Mouse (Mus musculus) kidney, adult 2 months (tissue): ENCODE results near the gene Xkr8.

Source experiments
- CTCF ChIP-seq: fragments of 200-500 bp; conservative IDR thresholded peaks from 2 replicates; pipeline ENCODE4 v1.5.1; 2011; ENCODE audit warnings: low read depth, mild to moderate bottlenecking, control low read depth, low read length, moderate library complexity, mixed read lengths; ENCODE audit not compliant: insufficient read depth, insufficient read length
- POLR2A ChIP-seq: fragments of 200-500 bp; IDR thresholded peaks from one replicate; pipeline ENCODE4 v1.6.1; 2011; ENCODE audit warnings: low read depth, low read length, control low read depth

GRCm38 (mm10) chr4:132733071-132733770 lies 875 bp upstream of the Xkr8 start:
- TF ChIP-seq CTCF (no peak), POLR2A (no peak)
